Mouse (Mus musculus) ES-Bruce4 (cell line): ENCODE results near the gene Smoc1.
A peak's percentile ranks its signal among the peaks of the same experiment; 100 is the strongest.

ENCODE experiments used
- CTCF ChIP-seq: IDR thresholded peaks from one replicate; pipeline ENCODE4 v1.8.1; 2011; ENCODE audit warnings: low read depth, low read length
- EP300 ChIP-seq: IDR thresholded peaks from 2 replicates; pipeline ENCODE4 v1.6.1; 2011; ENCODE audit warnings: low read depth, low read length; ENCODE audit not compliant: insufficient read depth
- POLR2A ChIP-seq: IDR thresholded peaks from one replicate; pipeline ENCODE4 v1.8.1; 2011; ENCODE audit warnings: low read length; ENCODE audit not compliant: insufficient read depth

GRCm38 (mm10) chr12:81199280-81199955 lies 172.8 kb downstream of the Smoc1 start:
- TF ChIP-seq CTCF, result peak; percentile 69
- TF ChIP-seq POLR2A, result no peak
- no peak for TF ChIP-seq EP300
